Mouse (Mus musculus): ENCODE data around the gene Arhgef3.

GRCm38 (mm10) chr14:27328952-27329351 lies 214.3 kb downstream of the Arhgef3 start:
- no peak for TF ChIP-seq EP300 (IDR thresholded peaks at IDR 0.05; ENCODE audit: insufficient read depth, low read depth, low read length)
- no peak for TF ChIP-seq CTCF (IDR thresholded peaks at IDR 0.05; ENCODE audit: low read depth, low read length)
